Mouse (Mus musculus): ENCODE data around the gene Strbp.
"Not testable (repeated sequence)": the region's sequence is repeated elsewhere in the genome, so short reads cannot be mapped to it uniquely, and the experiment has no call there.

The Strbp gene

GRCm38 (mm10) chr2:37572141-37572540 is 131.5 kb downstream of the Strbp start:
- ChIA-PET POLR2A (interaction anchor here in 2 of 4 experiments (0.5 to 2.1 kb wide), 6 partner anchors 9 to 442 kb away, joined by 3 to 12 read pairs (median 4); partner anchors contain the start of gene Gpr21 (in 1 of the 2)), CTCF (interaction anchor here in 2 of 4 experiments (0.7 to 1.3 kb wide), 2 partner anchors 200 kb away, joined by 3 to 5 read pairs; no protein-coding TSS in a partner anchor)

GRCm38 (mm10) chr2:37570703-37571102 is 133.0 kb downstream of the Strbp start:
- POLR2A ChIA-PET, result interaction anchor here in 2 of 4 experiments (0.6 to 2.1 kb wide), 3 partner anchors 9 to 11 kb away, joined by 5 to 12 read pairs (median 5); no protein-coding TSS in a partner anchor
- CTCF ChIA-PET, result no interaction called here

- CTCF ChIA-PET, result interaction anchor here in 1 of 4 experiments (0.5 kb wide), 1 partner anchor 864 kb away, joined by 3 read pairs; no protein-coding TSS in a partner anchor
Measured at GRCm38 (mm10) chr2:37569888-37570287, 133.8 kb downstream of the Strbp start.

GRCm38 (mm10) chr2:37566035-37566434 is 137.6 kb downstream of the Strbp start:
- CTCF ChIA-PET, result interaction anchor here in 1 of 4 experiments (0.7 kb wide), 1 partner anchor 220 kb away, joined by 6 read pairs; no protein-coding TSS in a partner anchor
- POLR2A ChIA-PET, result interaction anchor here in 2 of 4 experiments (1.2 to 2.3 kb wide), 2 partner anchors 16 to 234 kb away, joined by 3 to 5 read pairs; no protein-coding TSS in a partner anchor

More at GRCm38 (mm10) chr2:37569888-37570287, 133.8 kb downstream of the Strbp start:
- POLR2A ChIA-PET, result no interaction called here

GRCm38 (mm10) chr2:37565579-37565978 is 138.1 kb downstream of the Strbp start:
- POLR2A ChIA-PET, result interaction anchor here in 1 of 4 experiments (0.6 to 2.3 kb wide), 3 partner anchors 11 to 487 kb away, joined by 3 to 5 read pairs (median 4); no protein-coding TSS in a partner anchor
- CTCF ChIA-PET, result interaction anchor here in 2 of 4 experiments (0.6 to 0.7 kb wide), 2 partner anchors 221 to 1123 kb away, joined by 5 to 6 read pairs; no protein-coding TSS in a partner anchor

- ChIA-PET CTCF (no interaction called here), POLR2A (interaction anchor here in 1 of 4 experiments (0.8 kb wide), 1 partner anchor 30 kb away, joined by 3 read pairs; no protein-coding TSS in a partner anchor)
Measured at GRCm38 (mm10) chr2:37556366-37556765, 147.3 kb downstream of the Strbp start.

- CTCF ChIA-PET, result interaction anchor here in 1 of 4 experiments (0.5 kb wide), 1 partner anchor 52 kb away, joined by 6 read pairs; no protein-coding TSS in a partner anchor
- POLR2A ChIA-PET, result interaction anchor here in 1 of 4 experiments (1.6 kb wide), 1 partner anchor 15 kb away, joined by 5 read pairs; no protein-coding TSS in a partner anchor
Measured at GRCm38 (mm10) chr2:37549346-37550012, 154.2 kb downstream of the Strbp start.

- ChIA-PET POLR2A (interaction anchor here in 1 of 4 experiments (1.5 kb wide), 1 partner anchor 9 kb away, joined by 3 read pairs; no protein-coding TSS in a partner anchor), CTCF (no interaction called here)
Measured at GRCm38 (mm10) chr2:37531639-37532038, 172.0 kb downstream of the Strbp start.

GRCm38 (mm10) chr2:37530766-37531165 is 172.9 kb downstream of the Strbp start:
- ChIA-PET POLR2A (interaction anchor here in 1 of 4 experiments (1.5 kb wide), 1 partner anchor 8 kb away, joined by 3 read pairs; no protein-coding TSS in a partner anchor), CTCF (no interaction called here)

GRCm38 (mm10) chr2:37529397-37529796 is 174.3 kb downstream of the Strbp start:
- CTCF ChIA-PET, result no interaction called here
- POLR2A ChIA-PET, result interaction anchor here in 1 of 4 experiments (0.6 to 0.9 kb wide), 2 partner anchors 9 to 16 kb away, joined by 3 read pairs; no protein-coding TSS in a partner anchor

- POLR2A ChIA-PET, result interaction anchor here in 1 of 4 experiments (0.9 to 2.7 kb wide), 2 partner anchors 8 to 10 kb away, joined by 3 to 11 read pairs; no protein-coding TSS in a partner anchor
- CTCF ChIA-PET, result no interaction called here
Measured at GRCm38 (mm10) chr2:37527587-37527986, 176.1 kb downstream of the Strbp start.

GRCm38 (mm10) chr2:37519286-37519640 is 184.4 kb downstream of the Strbp start:
- POLR2A ChIA-PET, result interaction anchor here in 1 of 4 experiments (1.3 kb wide), 1 partner anchor 28 kb away, joined by 3 read pairs; no protein-coding TSS in a partner anchor

GRCm38 (mm10) chr2:37518561-37519285 is 184.9 kb downstream of the Strbp start:
- POLR2A ChIA-PET, result no interaction called here
- CTCF ChIA-PET, result no interaction called here

More at GRCm38 (mm10) chr2:37519286-37519640, 184.4 kb downstream of the Strbp start:
- CTCF ChIA-PET, result no interaction called here

- CTCF ChIA-PET, result interaction anchor here in 1 of 4 experiments (1.3 kb wide), 1 partner anchor 255 kb away, joined by 7 read pairs; no protein-coding TSS in a partner anchor
- POLR2A ChIA-PET, result interaction anchor here in 3 of 4 experiments (0.6 to 1.9 kb wide), 11 partner anchors 8 to 866 kb away, joined by 3 to 8 read pairs (median 3); partner anchors contain the start of genes Strbp (in 1 of the 3), Zbtb26 (in 1 of the 3) and Zbtb6 (in 1 of the 3)
Measured at GRCm38 (mm10) chr2:37516922-37517462, 186.7 kb downstream of the Strbp start.

- CTCF ChIA-PET, result interaction anchor here in 2 of 4 experiments (0.6 to 1.3 kb wide), 2 partner anchors 255 kb away, joined by 3 to 7 read pairs; no protein-coding TSS in a partner anchor
Measured at GRCm38 (mm10) chr2:37516030-37516710, 187.5 kb downstream of the Strbp start, which contains the start of gene Gpr21. TSS of gene Gpr21 (plus strand) at chr2:37516332.

GRCm38 (mm10) chr2:37511134-37511901 is 192.3 kb downstream of the Strbp start:
- ChIA-PET POLR2A (interaction anchor here in 2 of 4 experiments (0.6 to 1.1 kb wide), 6 partner anchors 9 to 1888 kb away, joined by 3 to 4 read pairs (median 3); partner anchors contain the start of gene Rc3h2 (in 1 of the 2)), CTCF (interaction anchor here in 1 of 4 experiments (0.6 kb wide), 1 partner anchor 12 kb away, joined by 3 read pairs; no protein-coding TSS in a partner anchor)

More at GRCm38 (mm10) chr2:37516030-37516710, 187.5 kb downstream of the Strbp start, which contains the start of gene Gpr21:
- POLR2A ChIA-PET, result interaction anchor here in 3 of 4 experiments (0.6 to 1.9 kb wide), 11 partner anchors 9 to 867 kb away, joined by 3 to 8 read pairs (median 3); partner anchors contain the start of genes Strbp (in 1 of the 3), Zbtb26 (in 1 of the 3) and Zbtb6 (in 1 of the 3)

- POLR2A ChIA-PET, result interaction anchor here in 2 of 4 experiments (0.7 to 1.3 kb wide), 4 partner anchors 9 to 54 kb away, joined by 3 to 8 read pairs (median 6); no protein-coding TSS in a partner anchor
- CTCF ChIA-PET, result not testable (repeated sequence)
Measured at GRCm38 (mm10) chr2:37505856-37506255, 197.8 kb downstream of the Strbp start.
